Mouse (Mus musculus): ENCODE data around the gene Hk1. TPM values are rescaled to one million over a fixed set of nuclear protein-coding genes. Genes with fewer than 3 reads are reported as not detected.

Hk1 gene
- polyA plus RNA-seq, 1 experiment from 2014 or later, result 31.7 TPM

GRCm38 (mm10) chr10:62224231-62224630, 155.5 kb downstream of the Hk1 start:
- no peak overlapping the region for H3K4me3 ChIP-seq
- no peak overlapping the region; the same call in 1 of the 2 replicates for H3K27ac ChIP-seq (replicated peaks)
- peaks cover 37% of the 10 kb centered on the region for H3K4me1 ChIP-seq
- no peaks in the 10 kb centered on the region for H3K9me3 ChIP-seq
- DNase-seq (ENCODE audit: low spot score), result no peak
- no peaks in the 10 kb centered on the region for H3K36me3 ChIP-seq (replicated peaks)
- H3K27me3 ChIP-seq (replicated peaks; ENCODE audit: low read depth, poor library complexity, severe bottlenecking), result peaks cover 10% of the 10 kb centered on the region
- 49% methylated on average over 6 of the region's 6 CpGs for WGBS

- Histone ChIP-seq H3K9me3 (no peaks in the 10 kb centered on the region), H3K27ac (replicated peaks) (no peak overlapping the region), H3K27me3 (replicated peaks; ENCODE audit: low read depth, poor library complexity, severe bottlenecking) (no peaks in the 10 kb centered on the region; the same call in 1 of the 2 replicates), H3K4me3 (no peak overlapping the region), H3K4me1 (peaks cover 36% of the 10 kb centered on the region), H3K36me3 (replicated peaks) (peaks cover 4% of the 10 kb centered on the region; the same call in 1 of the 2 replicates)
- WGBS, result 82% methylated on average over 17 of the region's 17 CpGs
- DNase-seq (ENCODE audit: low spot score), result no peak
Measured at GRCm38 (mm10) chr10:62222777-62223176, 156.9 kb downstream of the Hk1 start.

- no peak for DNase-seq (ENCODE audit: low spot score)
- H3K36me3 ChIP-seq (replicated peaks), result peaks cover 4% of the 10 kb centered on the region; the same call in 1 of the 2 replicates
- 87% methylated on average over 2 of the region's 2 CpGs for WGBS
Measured at GRCm38 (mm10) chr10:62221647-62222046, 158.1 kb downstream of the Hk1 start.

GRCm38 (mm10) chr10:62220732-62221514, 158.8 kb downstream of the Hk1 start:
- Histone ChIP-seq H3K27ac (replicated peaks) (no peak overlapping the region), H3K36me3 (replicated peaks) (peaks cover 4% of the 10 kb centered on the region; the same call in 1 of the 2 replicates), H3K4me1 (peaks cover 43% of the 10 kb centered on the region), H3K9me3 (no peaks in the 10 kb centered on the region), H3K4me3 (no peak overlapping the region), H3K27me3 (replicated peaks; ENCODE audit: low read depth, poor library complexity, severe bottlenecking) (no peaks in the 10 kb centered on the region)
- DNase-seq (ENCODE audit: low spot score), result no peak
- 81% methylated on average over 8 of the region's 8 CpGs for WGBS

More at GRCm38 (mm10) chr10:62221647-62222046, 158.1 kb downstream of the Hk1 start:
- no peak overlapping the region for H3K27ac ChIP-seq (replicated peaks)
- no peak overlapping the region for H3K4me3 ChIP-seq
- no peaks in the 10 kb centered on the region for H3K9me3 ChIP-seq
- H3K4me1 ChIP-seq, result peaks cover 46% of the 10 kb centered on the region
- H3K27me3 ChIP-seq (replicated peaks; ENCODE audit: low read depth, poor library complexity, severe bottlenecking), result no peaks in the 10 kb centered on the region

Other genes with a start within 250 kb of the Hk1 start
- 0.88 and 0.98 TPM in 2 replicates for gene Neurog3, start 246.8 kb downstream of the Hk1 start, polyA plus RNA-seq (2016; fragmentation: Nextera tagmentation; extraction: Ambion mirVana)
- gene Fam241b, start 236.0 kb downstream of the Hk1 start, polyA plus RNA-seq (2016; fragmentation: Nextera tagmentation; extraction: Ambion mirVana), result 17.4 and 18.0 TPM in 2 replicates
- gene Tspan15, start 148.7 kb downstream of the Hk1 start, polyA plus RNA-seq (2016; fragmentation: Nextera tagmentation; extraction: Ambion mirVana), result 21.8 and 22.3 TPM in 2 replicates
- gene Tacr2, start 127.5 kb downstream of the Hk1 start, polyA plus RNA-seq (2016; fragmentation: Nextera tagmentation; extraction: Ambion mirVana), result not detected in 2 replicates
- gene Hkdc1, start 42.6 kb upstream of the Hk1 start, polyA plus RNA-seq (2016; fragmentation: Nextera tagmentation; extraction: Ambion mirVana), result 0.34 and 0.69 TPM in 2 replicates
- 0.90 and 1.2 TPM in 2 replicates for gene 4930507D05Rik, start 69.6 kb upstream of the Hk1 start, polyA plus RNA-seq (2016; fragmentation: Nextera tagmentation; extraction: Ambion mirVana)
- gene Supv3l1, start 69.8 kb upstream of the Hk1 start, polyA plus RNA-seq (2016; fragmentation: Nextera tagmentation; extraction: Ambion mirVana), result 28.5 and 32.4 TPM in 2 replicates
- 83.2 and 84.7 TPM in 2 replicates for gene Vps26a, start 106.9 kb upstream of the Hk1 start, polyA plus RNA-seq (2016; fragmentation: Nextera tagmentation; extraction: Ambion mirVana)
- 2.0 and 3.3 TPM in 2 replicates for gene Srgn, start 147.5 kb upstream of the Hk1 start, polyA plus RNA-seq (2016; fragmentation: Nextera tagmentation; extraction: Ambion mirVana)
- gene Kif1bp, start 198.5 kb upstream of the Hk1 start, polyA plus RNA-seq (2016; fragmentation: Nextera tagmentation; extraction: Ambion mirVana), result 34.3 and 35.5 TPM in 2 replicates
- 35.1 and 36.7 TPM in 2 replicates for gene Ddx21, start 222.4 kb upstream of the Hk1 start, polyA plus RNA-seq (2016; fragmentation: Nextera tagmentation; extraction: Ambion mirVana)

All from embryonic facial prominence, embryonic 10.5 days (tissue).